Mouse (Mus musculus) erythroblast, embryonic 14.5 days (primary cell): Measurements from ENCODE around the gene Ddhd1. TPM values are rescaled to one million over a fixed set of nuclear protein-coding genes. Genes with fewer than 3 reads are reported as not detected.

Source experiments
- H3K27me3 ChIP-seq: 2 replicates; pipeline ENCODE4 v1.6.1; 2012; ENCODE audit warnings: inconsistent platforms; ENCODE audit not compliant: control insufficient read depth
- H3K36me3 ChIP-seq: 2 replicates; pipeline ENCODE4 v1.6.1; 2012; ENCODE audit warnings: mild to moderate bottlenecking, inconsistent platforms; ENCODE audit not compliant: control insufficient read depth
- H3K4me1 ChIP-seq: 2 replicates; pipeline ENCODE4 v1.6.1; 2012; ENCODE audit warnings: inconsistent platforms; ENCODE audit not compliant: control insufficient read depth
- H3K4me3 ChIP-seq: replicated peaks from 2 replicates; pipeline ENCODE3; 2012; ENCODE audit warnings: moderate library complexity, mild to moderate bottlenecking, inconsistent platforms
- H3K9me3 ChIP-seq: 2 replicates; pipeline ENCODE4 v1.6.1; 2012; ENCODE audit warnings: low read length, inconsistent platforms, mixed read lengths; ENCODE audit not compliant: control insufficient read depth
- GATA1 ChIP-seq: IDR thresholded peaks from 2 replicates; pipeline ENCODE4 v1.6.1; 2012; ENCODE audit warnings: low read length, inconsistent platforms, mixed read lengths
- TAL1 ChIP-seq: IDR thresholded peaks from 3 replicates; pipeline ENCODE4 v1.6.1; 2012; ENCODE audit warnings: low read length, inconsistent platforms, mixed read lengths
- polyA plus RNA-seq: library from polyadenylated mRNA; stranded (reverse); fragments of >175 nt; gene quantifications from 2 replicates; pipeline ENCODE4 v1.2.3, GENCODE M21; 2012

Ddhd1 gene
- polyA plus RNA-seq, 1 experiment, result 1.0 TPM

GRCm38 (mm10) chr14:45648144-45648543, 9.8 kb downstream of the Ddhd1 start:
- Histone ChIP-seq H3K27me3 (no peaks in the 10 kb centered on the region), H3K36me3 (peaks cover 23% of the 10 kb centered on the region), H3K4me1 (peaks cover 79% of the 10 kb centered on the region), H3K9me3 (no peaks in the 10 kb centered on the region), H3K4me3 (no peak overlapping the region)
- TF ChIP-seq GATA1 (no peak), TAL1 (no peak)

GRCm38 (mm10) chr14:45647632-45648031, 10.3 kb downstream of the Ddhd1 start:
- Histone ChIP-seq H3K4me1 (peaks cover 73% of the 10 kb centered on the region), H3K4me3 (no peak overlapping the region), H3K36me3 (peaks cover 23% of the 10 kb centered on the region), H3K27me3 (no peaks in the 10 kb centered on the region), H3K9me3 (no peaks in the 10 kb centered on the region)
- TF ChIP-seq GATA1 (no peak), TAL1 (no peak)

GRCm38 (mm10) chr14:45647175-45647574, 10.8 kb downstream of the Ddhd1 start:
- TF ChIP-seq TAL1 (no peak), GATA1 (no peak)
- no peaks in the 10 kb centered on the region for H3K9me3 ChIP-seq
- no peaks in the 10 kb centered on the region for H3K27me3 ChIP-seq
- no peak overlapping the region for H3K4me3 ChIP-seq
- H3K36me3 ChIP-seq, result peaks cover 21% of the 10 kb centered on the region
- peaks cover 69% of the 10 kb centered on the region for H3K4me1 ChIP-seq

GRCm38 (mm10) chr14:45644786-45645185, 13.2 kb downstream of the Ddhd1 start:
- TF ChIP-seq TAL1 (no peak), GATA1 (no peak)
- no peak overlapping the region for H3K4me3 ChIP-seq
- H3K4me1 ChIP-seq, result peaks cover 49% of the 10 kb centered on the region
- H3K27me3 ChIP-seq, result no peaks in the 10 kb centered on the region
- H3K9me3 ChIP-seq, result no peaks in the 10 kb centered on the region
- H3K36me3 ChIP-seq, result peaks cover 7% of the 10 kb centered on the region

- peaks cover 2% of the 10 kb centered on the region for H3K36me3 ChIP-seq
- H3K4me1 ChIP-seq, result peaks cover 44% of the 10 kb centered on the region
- H3K27me3 ChIP-seq, result no peaks in the 10 kb centered on the region
- H3K4me3 ChIP-seq, result no peak overlapping the region
- TF ChIP-seq GATA1 (no peak), TAL1 (no peak)
- H3K9me3 ChIP-seq, result no peaks in the 10 kb centered on the region
Observed at GRCm38 (mm10) chr14:45644202-45644601, 13.7 kb downstream of the Ddhd1 start.

GRCm38 (mm10) chr14:45643461-45643860, 14.5 kb downstream of the Ddhd1 start:
- Histone ChIP-seq H3K9me3 (no peaks in the 10 kb centered on the region), H3K4me3 (no peak overlapping the region), H3K4me1 (peaks cover 38% of the 10 kb centered on the region), H3K36me3 (no peaks in the 10 kb centered on the region; the same call in 1 of the 2 replicates), H3K27me3 (no peaks in the 10 kb centered on the region)
- no peak for TF ChIP-seq GATA1
- no peak for TF ChIP-seq TAL1

- H3K9me3 ChIP-seq, result no peaks in the 10 kb centered on the region
- TF ChIP-seq GATA1 (no peak), TAL1 (no peak)
- H3K36me3 ChIP-seq, result no peaks in the 10 kb centered on the region; the same call in 1 of the 2 replicates
- H3K27me3 ChIP-seq, result no peaks in the 10 kb centered on the region
- H3K4me1 ChIP-seq, result peaks cover 33% of the 10 kb centered on the region
- no peak overlapping the region for H3K4me3 ChIP-seq
Observed at GRCm38 (mm10) chr14:45642795-45643194, 15.1 kb downstream of the Ddhd1 start.

GRCm38 (mm10) chr14:45642217-45642616, 15.7 kb downstream of the Ddhd1 start:
- no peaks in the 10 kb centered on the region for H3K27me3 ChIP-seq
- TF ChIP-seq GATA1 (no peak), TAL1 (no peak)
- no peaks in the 10 kb centered on the region; the same call in 1 of the 2 replicates for H3K36me3 ChIP-seq
- H3K9me3 ChIP-seq, result no peaks in the 10 kb centered on the region
- no peak overlapping the region for H3K4me3 ChIP-seq
- peaks cover 28% of the 10 kb centered on the region for H3K4me1 ChIP-seq

- Histone ChIP-seq H3K27me3 (no peaks in the 10 kb centered on the region), H3K4me1 (peaks cover 9% of the 10 kb centered on the region), H3K9me3 (no peaks in the 10 kb centered on the region), H3K4me3 (no peak overlapping the region), H3K36me3 (no peaks in the 10 kb centered on the region; the same call in 1 of the 2 replicates)
- TF ChIP-seq GATA1 (no peak), TAL1 (no peak)
Observed at GRCm38 (mm10) chr14:45638717-45639116, 19.2 kb downstream of the Ddhd1 start.

- Histone ChIP-seq H3K9me3 (no peaks in the 10 kb centered on the region), H3K4me3 (no peak overlapping the region), H3K36me3 (no peaks in the 10 kb centered on the region), H3K4me1 (peaks cover 13% of the 10 kb centered on the region), H3K27me3 (no peaks in the 10 kb centered on the region)
- TF ChIP-seq TAL1, result no peak
- no peak for TF ChIP-seq GATA1
Observed at GRCm38 (mm10) chr14:45635496-45635895, 22.4 kb downstream of the Ddhd1 start.
